Mouse (Mus musculus): ENCODE data around the gene Gm10197. TPM values are rescaled to one million over a fixed set of nuclear protein-coding genes. Genes with fewer than 3 reads are reported as not detected.
A peak's percentile ranks its signal among the peaks of the same experiment; 100 is the strongest.
"Not testable (repeated sequence)": the region's sequence is repeated elsewhere in the genome, so short reads cannot be mapped to it uniquely, and the experiment has no call there.

The Gm10197 gene
- polyA plus RNA-seq, 1 experiment, result not detected

GRCm38 (mm10) chr19:53404837-53405356 is 33.3 kb upstream of the Gm10197 start:
- DNase-seq (ENCODE audit: low read depth), result peak; percentile 63

GRCm38 (mm10) chr19:53404219-53404836 is 32.8 kb upstream of the Gm10197 start:
- DNase-seq (ENCODE audit: low read depth), result no peak
- TF ChIP-seq CTCF (IDR thresholded peaks at IDR 0.05; ENCODE audit: borderline replicate concordance, extremely low read depth, insufficient read depth, insufficient read length) (no peak), POLR2A (IDR thresholded peaks at IDR 0.05; ENCODE audit: borderline replicate concordance, extremely low read depth, insufficient read depth, insufficient read length, poor library complexity, severe bottlenecking) (no peak)

More at GRCm38 (mm10) chr19:53404837-53405356, 33.3 kb upstream of the Gm10197 start:
- no peak for TF ChIP-seq POLR2A (IDR thresholded peaks at IDR 0.05; ENCODE audit: borderline replicate concordance, extremely low read depth, insufficient read depth, insufficient read length, poor library complexity, severe bottlenecking)
- no peak for TF ChIP-seq CTCF (IDR thresholded peaks at IDR 0.05; ENCODE audit: borderline replicate concordance, extremely low read depth, insufficient read depth, insufficient read length)

- DNase-seq (ENCODE audit: low read depth), result no peak
- TF ChIP-seq POLR2A (IDR thresholded peaks at IDR 0.05; ENCODE audit: borderline replicate concordance, extremely low read depth, insufficient read depth, insufficient read length, poor library complexity, severe bottlenecking) (no peak), CTCF (IDR thresholded peaks at IDR 0.05; ENCODE audit: borderline replicate concordance, extremely low read depth, insufficient read depth, insufficient read length) (no peak; the same call in 1 of the 2 replicates)
Observed at GRCm38 (mm10) chr19:53402741-53403432, 31.3 kb upstream of the Gm10197 start.

- DNase-seq (ENCODE audit: low read depth), result no peak
- no peak for TF ChIP-seq CTCF (IDR thresholded peaks at IDR 0.05; ENCODE audit: borderline replicate concordance, extremely low read depth, insufficient read depth, insufficient read length)
- no peak for TF ChIP-seq POLR2A (IDR thresholded peaks at IDR 0.05; ENCODE audit: borderline replicate concordance, extremely low read depth, insufficient read depth, insufficient read length, poor library complexity, severe bottlenecking)
Observed at GRCm38 (mm10) chr19:53400332-53401110, 29.0 kb upstream of the Gm10197 start.

- TF ChIP-seq CTCF (IDR thresholded peaks at IDR 0.05; ENCODE audit: borderline replicate concordance, extremely low read depth, insufficient read depth, insufficient read length) (no peak), POLR2A (IDR thresholded peaks at IDR 0.05; ENCODE audit: borderline replicate concordance, extremely low read depth, insufficient read depth, insufficient read length, poor library complexity, severe bottlenecking) (no peak)
- DNase-seq (ENCODE audit: low read depth), result no peak
Observed at GRCm38 (mm10) chr19:53399213-53399612, 27.6 kb upstream of the Gm10197 start.

- no peak for TF ChIP-seq CTCF (IDR thresholded peaks at IDR 0.05; ENCODE audit: borderline replicate concordance, extremely low read depth, insufficient read depth, insufficient read length)
- TF ChIP-seq POLR2A (IDR thresholded peaks at IDR 0.05; ENCODE audit: borderline replicate concordance, extremely low read depth, insufficient read depth, insufficient read length, poor library complexity, severe bottlenecking), result no peak
- no peak for DNase-seq (ENCODE audit: low read depth)
Observed at GRCm38 (mm10) chr19:53397451-53398233, 26.1 kb upstream of the Gm10197 start.

GRCm38 (mm10) chr19:53395805-53396204 is 24.2 kb upstream of the Gm10197 start:
- DNase-seq (ENCODE audit: low read depth), result not testable (repeated sequence)

- not testable (repeated sequence) for DNase-seq (ENCODE audit: low read depth)
Observed at GRCm38 (mm10) chr19:53394956-53395355, 23.4 kb upstream of the Gm10197 start.

GRCm38 (mm10) chr19:53394552-53394951 is 23.0 kb upstream of the Gm10197 start:
- peak; percentile 77 for DNase-seq (ENCODE audit: low read depth)
- TF ChIP-seq POLR2A (IDR thresholded peaks at IDR 0.05; ENCODE audit: borderline replicate concordance, extremely low read depth, insufficient read depth, insufficient read length, poor library complexity, severe bottlenecking) (no peak), CTCF (IDR thresholded peaks at IDR 0.05; ENCODE audit: borderline replicate concordance, extremely low read depth, insufficient read depth, insufficient read length) (no peak)

- DNase-seq (ENCODE audit: low read depth), result no peak
Observed at GRCm38 (mm10) chr19:53393646-53394045, 22.1 kb upstream of the Gm10197 start.

GRCm38 (mm10) chr19:53392781-53393343 is 21.3 kb upstream of the Gm10197 start:
- no peak for DNase-seq (ENCODE audit: low read depth)
- TF ChIP-seq POLR2A (IDR thresholded peaks at IDR 0.05; ENCODE audit: borderline replicate concordance, extremely low read depth, insufficient read depth, insufficient read length, poor library complexity, severe bottlenecking), result no peak

More at GRCm38 (mm10) chr19:53393646-53394045, 22.1 kb upstream of the Gm10197 start:
- no peak for TF ChIP-seq POLR2A (IDR thresholded peaks at IDR 0.05; ENCODE audit: borderline replicate concordance, extremely low read depth, insufficient read depth, insufficient read length, poor library complexity, severe bottlenecking)
- TF ChIP-seq CTCF (IDR thresholded peaks at IDR 0.05; ENCODE audit: borderline replicate concordance, extremely low read depth, insufficient read depth, insufficient read length), result no peak

Measured in brain, embryonic 14.5 days (tissue).